Mouse (Mus musculus) limb, embryonic 14.5 days (tissue): ENCODE results near the gene Gabrb1. TPM values are rescaled to one million over a fixed set of nuclear protein-coding genes. Genes with fewer than 3 reads are reported as not detected.

Experiments used
- ATAC-seq: fragments of 200-750 bp; cut with Nextera tagmentation; 2 replicates; pipeline ENCODE4 v1.8.0; 2017; ENCODE audit warnings: low read depth, moderate number of reproducible peaks, moderate TSS enrichment; ENCODE audit not compliant: low FRiP score
- DNase-seq: peaks from one replicate; pipeline ENCODE4 v3.0.0-alpha.2; 2015; ENCODE audit warnings: low spot score
- H3K27ac ChIP-seq: fragments of 300-500 bp; sonication (generic); replicated peaks from 2 replicates; pipeline ENCODE4 v1.5.1; 2014; ENCODE audit warnings: low read depth, mild to moderate bottlenecking, low read length, moderate library complexity, mixed read lengths
- H3K27me3 ChIP-seq: fragments of 300-500 bp; sonication (generic); 2 replicates; pipeline ENCODE4 v1.6.1; 2014; ENCODE audit warnings: low read length, mixed read lengths; ENCODE audit not compliant: control insufficient read depth, insufficient read depth
- H3K36me3 ChIP-seq: fragments of 300-500 bp; sonication (generic); 2 replicates; pipeline ENCODE4 v1.6.1; 2014; ENCODE audit warnings: mild to moderate bottlenecking, low read length, moderate library complexity, mixed read lengths; ENCODE audit not compliant: control insufficient read depth, insufficient read depth
- H3K4me1 ChIP-seq: fragments of 300-500 bp; sonication (generic); 2 replicates; pipeline ENCODE4 v1.6.1; 2014; ENCODE audit warnings: antibody characterized with exemption, low read length, mixed read lengths; ENCODE audit not compliant: control insufficient read depth, insufficient read depth
- H3K4me2 ChIP-seq: fragments of 300-500 bp; sonication (generic); replicated peaks from 2 replicates; pipeline ENCODE4 v1.6.1; 2014; ENCODE audit warnings: low read depth, mild to moderate bottlenecking, low read length, moderate library complexity; ENCODE audit not compliant: severe bottlenecking
- H3K4me3 ChIP-seq: fragments of 300-500 bp; sonication (generic); replicated peaks from 2 replicates; pipeline ENCODE4 v1.5.1; 2014; ENCODE audit warnings: low read length
- H3K9ac ChIP-seq: fragments of 300-500 bp; sonication (generic); 2 replicates; pipeline ENCODE4 v1.6.1; 2014; ENCODE audit warnings: mild to moderate bottlenecking, low read depth, low read length, moderate library complexity; ENCODE audit not compliant: severe bottlenecking
- H3K9me3 ChIP-seq: fragments of 300-500 bp; sonication (generic); 2 replicates; pipeline ENCODE4 v1.6.1; 2016; ENCODE audit warnings: low read length; ENCODE audit not compliant: control insufficient read depth
- POLR2A ChIP-seq: fragments of 200-500 bp; IDR thresholded peaks from 2 replicates; pipeline ENCODE4 v1.8.0; 2012; ENCODE audit warnings: inconsistent platforms, mild to moderate bottlenecking, moderate library complexity, borderline replicate concordance; ENCODE audit not compliant: insufficient read depth, insufficient read length; ENCODE audit errors: extremely low read depth
- WGBS: fragments of 180-500 bp; shearing (Covaris S2); extraction: QIAGEN DNeasy Blood & Tissue Kit; methylation state at CpG from one replicate; pipeline ENCODE4 v1.1.7; 2014; 5-methylcytosine and 5-hydroxymethylcytosine counted together
- polyA plus RNA-seq, 2 experiments: library from polyadenylated mRNA; depleted of rRNA in 1 of 2; stranded (reverse) in 1 of 2; unstranded in 1 of 2; fragments of >200 nt; fragmentation: Nextera tagmentation in 1 of 2; extraction: Ambion mirVana in 1 of 2; gene quantifications; 2 replicates each; pipeline versions ENCODE4 v1.2.1 to v1.2.3; 2012 to 2014

The Gabrb1 gene
- polyA plus RNA-seq, 2 experiments = 0.26 to 1.5 TPM

GRCm38 (mm10) chr5:72122414-72123037, 464.6 kb downstream of the Gabrb1 start:
- DNase-seq = no peak
- H3K36me3 ChIP-seq = no peaks in the 10 kb centered on the region
- ATAC-seq = no peak

DNA sequence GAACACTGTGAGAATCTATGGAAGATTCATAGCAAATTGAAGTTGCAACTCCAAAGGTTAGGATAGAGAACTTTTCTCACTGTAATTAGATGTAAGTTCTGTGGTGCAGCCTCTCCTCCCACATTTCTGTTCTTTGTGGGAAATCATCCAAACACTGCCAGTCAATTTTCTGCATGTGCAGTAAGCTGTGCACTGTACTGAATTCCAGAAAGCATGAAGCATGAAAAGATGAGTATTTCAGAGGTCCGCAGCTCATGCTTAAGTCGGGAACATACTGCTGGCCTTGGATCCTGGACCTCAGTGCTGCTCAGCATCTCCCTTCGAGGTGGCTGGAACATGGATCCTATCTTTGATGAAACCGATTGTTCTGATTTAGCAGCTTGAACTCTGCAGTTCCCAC, 468.8 kb downstream of the Gabrb1 start:
- Histone ChIP-seq H3K27ac (no peak overlapping the region), H3K36me3 (no peaks in the 10 kb centered on the region), H3K4me3 (no peak overlapping the region), H3K4me2 (no peak overlapping the region), H3K27me3 (no peaks in the 10 kb centered on the region), H3K4me1 (no peaks in the 10 kb centered on the region), H3K9ac (no peak overlapping the region), H3K9me3 (no peaks in the 10 kb centered on the region)
- DNase-seq (no peak), ATAC-seq (no peak)
- WGBS = 89% methylated on average over 4 of the region's 4 CpGs
- no peak for TF ChIP-seq POLR2A

More at GRCm38 (mm10) chr5:72122414-72123037, 464.6 kb downstream of the Gabrb1 start:
- H3K4me3 ChIP-seq = no peak overlapping the region
- no peak overlapping the region for H3K4me2 ChIP-seq
- no peaks in the 10 kb centered on the region for H3K9me3 ChIP-seq
- no peak for TF ChIP-seq POLR2A
- WGBS = 79% methylated on average over 6 of the region's 6 CpGs
- no peak overlapping the region for H3K27ac ChIP-seq
- no peaks in the 10 kb centered on the region for H3K27me3 ChIP-seq
- H3K9ac ChIP-seq = no peak overlapping the region
- no peaks in the 10 kb centered on the region for H3K4me1 ChIP-seq

GRCm38 (mm10) chr5:72133906-72134305, 476.0 kb downstream of the Gabrb1 start:
- WGBS = 80% methylated on average over 2 of the region's 2 CpGs

DNA sequence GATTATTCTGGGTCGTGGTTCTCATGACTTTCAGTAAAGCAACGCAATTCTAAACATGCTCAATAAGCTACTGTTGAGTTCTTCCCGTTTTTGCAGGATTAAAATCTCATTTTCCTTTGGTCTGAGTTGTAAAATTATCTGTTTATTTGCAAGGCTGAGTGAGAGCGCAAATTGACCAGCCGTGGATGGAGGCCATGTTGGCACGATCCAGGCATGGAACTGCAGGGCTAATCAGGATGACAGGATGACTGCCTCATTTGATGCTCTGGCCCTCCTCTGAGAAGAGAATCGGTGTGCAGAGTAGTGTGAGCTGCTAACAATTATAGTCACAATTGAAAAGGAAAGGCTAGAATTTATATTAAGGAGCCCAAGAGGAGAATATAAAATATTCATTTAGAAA, 480.3 kb downstream of the Gabrb1 start:
- TF ChIP-seq POLR2A = no peak
- no peak for ATAC-seq
- Histone ChIP-seq H3K27ac (no peak overlapping the region), H3K36me3 (no peaks in the 10 kb centered on the region), H3K4me3 (no peak overlapping the region), H3K9ac (no peak overlapping the region), H3K9me3 (no peaks in the 10 kb centered on the region), H3K4me2 (no peak overlapping the region), H3K4me1 (no peaks in the 10 kb centered on the region), H3K27me3 (no peaks in the 10 kb centered on the region)
- WGBS = 83% methylated on average over 7 of the region's 7 CpGs
- DNase-seq = no peak

More at GRCm38 (mm10) chr5:72133906-72134305, 476.0 kb downstream of the Gabrb1 start:
- H3K27ac ChIP-seq = no peak overlapping the region
- no peak overlapping the region for H3K4me2 ChIP-seq
- H3K9ac ChIP-seq = no peak overlapping the region
- TF ChIP-seq POLR2A = no peak
- no peaks in the 10 kb centered on the region for H3K36me3 ChIP-seq
- no peak overlapping the region for H3K4me3 ChIP-seq
- no peaks in the 10 kb centered on the region for H3K4me1 ChIP-seq
- H3K27me3 ChIP-seq = no peaks in the 10 kb centered on the region
- DNase-seq = no peak
- no peak for ATAC-seq
- no peaks in the 10 kb centered on the region for H3K9me3 ChIP-seq

GRCm38 (mm10) chr5:72139619-72140018, 481.7 kb downstream of the Gabrb1 start:
- Histone ChIP-seq H3K36me3 (no peaks in the 10 kb centered on the region), H3K9me3 (no peaks in the 10 kb centered on the region), H3K27ac (no peak overlapping the region), H3K4me1 (0 out of 2 replicates have a peak, but pooled peaks cover 2% of the 10 kb centered on the region), H3K4me2 (no peak overlapping the region), H3K27me3 (no peaks in the 10 kb centered on the region), H3K4me3 (no peak overlapping the region), H3K9ac (no peak overlapping the region)
- no peak for TF ChIP-seq POLR2A
- ATAC-seq (no peak), DNase-seq (no peak)
- WGBS = 58% methylated on average over 1 of the region's 1 CpGs
